Mouse (Mus musculus): ENCODE results near the gene Ankrd34a. TPM values are rescaled to one million over a fixed set of nuclear protein-coding genes. Genes with fewer than 3 reads are reported as not detected.

The Ankrd34a gene
- total and polyA plus RNA-seq, 3 experiments: 0.04 to 0.11 TPM; not detected in 1

- H3K27me3 ChIP-seq (replicated peaks): no peaks in the 10 kb centered on the region
- H3K36me3 ChIP-seq (replicated peaks in 1 of 2; ENCODE audit: control insufficient read depth in 1 of 2, insufficient read depth in 1 of 2, low read length in 1 of 2): no peaks in the 10 kb centered on the region
- in situ Hi-C loops (cut with MboI; ENCODE audit: low pct_ligation_motif_present, low pct_unique_long_range_greater_than_20kb, low sequenced_read_pairs): no loop called here
- no peak overlapping the region for H3K4me3 ChIP-seq (replicated peaks in 1 of 3; ENCODE audit: low read depth in 2 of 3, low read length in 2 of 3, poor library complexity in 1 of 3)
- H3K9ac ChIP-seq (ENCODE audit: insufficient read depth, low read depth): no peak overlapping the region
- no peaks in the 10 kb centered on the region for H3K9me3 ChIP-seq (replicated peaks; ENCODE audit: low read length)
- TF ChIP-seq CTCF (conservative IDR thresholded peaks at IDR 0.05 in 1 of 2, IDR thresholded peaks at IDR 0.05 in 1 of 2; ENCODE audit: low read depth in 2 of 2, low read length in 2 of 2): no peak
- no peak for TF ChIP-seq GABPA (IDR thresholded peaks at IDR 0.05; ENCODE audit: insufficient replicate concordance, low read depth, low read length)
- TF ChIP-seq UBTF (IDR thresholded peaks at IDR 0.05; ENCODE audit: low read depth, low read length): no peak
- no peak for TF ChIP-seq RCOR1 (conservative IDR thresholded peaks at IDR 0.05; ENCODE audit: low read depth, low read length)
- no peaks in the 10 kb centered on the region for H3K79me2 ChIP-seq (replicated peaks; ENCODE audit: control insufficient read depth, extremely low read depth, insufficient read depth, poor library complexity, severe bottlenecking)
- no peak overlapping the region for H3K4me2 ChIP-seq (ENCODE audit: insufficient read depth, low read depth, poor library complexity, severe bottlenecking)
- H3K4me1 ChIP-seq (ENCODE audit: control insufficient read depth in 1 of 2, insufficient read depth in 2 of 2): peaks cover under 1 to 30% of the 10 kb centered on the region in 2 experiments
- H3K27ac ChIP-seq (ENCODE audit: insufficient read depth, low read depth): no peak overlapping the region
- DNase-seq (ENCODE audit: extremely low read depth): no peak
- dilution Hi-C loops (cut with MboI; ENCODE audit: extremely low pct_ligation_motif_present, extremely low pct_unique_long_range_greater_than_20kb, low sequenced_read_pairs): no loop called here
Measured at GRCm38 (mm10) chr3:96569966-96570605, 26.4 kb upstream of the Ankrd34a start.

DNA sequence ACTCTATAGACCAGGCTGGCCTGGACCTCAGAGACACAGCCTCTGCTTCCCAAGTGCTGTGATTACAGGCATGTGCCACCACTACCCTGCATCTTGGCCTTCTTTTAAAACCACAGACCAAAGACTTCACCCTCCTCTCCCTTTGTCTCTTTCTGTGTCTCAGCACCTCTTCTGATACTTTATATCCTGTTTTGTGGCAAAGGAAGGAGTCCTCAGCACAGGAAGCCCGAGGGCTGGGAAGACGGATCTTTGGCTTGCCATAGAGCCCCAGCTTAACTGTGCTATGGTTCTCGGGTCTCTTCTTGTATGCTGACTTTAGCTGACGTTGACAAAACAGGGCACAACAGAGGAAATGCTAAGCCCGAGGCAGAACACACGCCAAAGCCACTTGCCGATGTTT is 25.8 kb upstream of the Ankrd34a start:
- TF ChIP-seq ZMIZ1 (IDR thresholded peaks at IDR 0.05; ENCODE audit: low read depth, low read length) (no peak), GABPA (IDR thresholded peaks at IDR 0.05; ENCODE audit: insufficient replicate concordance, low read depth, low read length) (no peak), EP300 (IDR thresholded peaks at IDR 0.05; ENCODE audit: low read length) (no peak), MAFK (IDR thresholded peaks at IDR 0.05; ENCODE audit: insufficient replicate concordance, low read length) (no peak), SMC3 (IDR thresholded peaks at IDR 0.05; ENCODE audit: low read depth, low read length) (no peak), CHD2 (IDR thresholded peaks at IDR 0.05; ENCODE audit: low read length) (no peak), NRF1 (IDR thresholded peaks at IDR 0.05; ENCODE audit: low read depth, low read length) (no peak), RAD21 (IDR thresholded peaks at IDR 0.05; ENCODE audit: low read depth, low read length) (no peak), TCF12 (IDR thresholded peaks at IDR 0.05; ENCODE audit: low read depth, low read length) (no peak), ZC3H11A (IDR thresholded peaks at IDR 0.05; ENCODE audit: low read depth, low read length) (no peak), SIN3A (IDR thresholded peaks at IDR 0.05; ENCODE audit: low read length) (no peak), ELF1 (IDR thresholded peaks at IDR 0.05; ENCODE audit: low read depth, low read length) (no peak), JUND (conservative IDR thresholded peaks at IDR 0.05; ENCODE audit: low read depth, low read length) (no peak), POLR2AphosphoS2 (IDR thresholded peaks at IDR 0.05; ENCODE audit: low read depth, low read length) (no peak), ZNF384 (IDR thresholded peaks at IDR 0.05; ENCODE audit: low read depth, low read length) (no peak), NELFE (IDR thresholded peaks at IDR 0.05; ENCODE audit: low read depth, low read length) (no peak), CTCF (conservative IDR thresholded peaks at IDR 0.05 in 1 of 2, IDR thresholded peaks at IDR 0.05 in 1 of 2; ENCODE audit: low read depth in 2 of 2, low read length in 2 of 2) (no peak), MAX (IDR thresholded peaks at IDR 0.05; ENCODE audit: low read length) (no peak)
- in situ Hi-C loops (cut with MboI; ENCODE audit: low pct_ligation_motif_present, low pct_unique_long_range_greater_than_20kb, low sequenced_read_pairs) (no loop called here), dilution Hi-C loops (cut with MboI; ENCODE audit: extremely low pct_ligation_motif_present, extremely low pct_unique_long_range_greater_than_20kb, low sequenced_read_pairs) (no loop called here)
- no peaks in the 10 kb centered on the region for H3K9me3 ChIP-seq (replicated peaks; ENCODE audit: low read length)
- no peaks in the 10 kb centered on the region for H3K27me3 ChIP-seq (replicated peaks)
- no peak overlapping the region for H3K9ac ChIP-seq (ENCODE audit: insufficient read depth, low read depth)
- DNase-seq (ENCODE audit: extremely low read depth): no peak
- H3K4me2 ChIP-seq (ENCODE audit: insufficient read depth, low read depth, poor library complexity, severe bottlenecking): no peak overlapping the region
- H3K4me3 ChIP-seq (replicated peaks in 1 of 3; ENCODE audit: low read depth in 2 of 3, low read length in 2 of 3, poor library complexity in 1 of 3): no peak overlapping the region
- H3K79me2 ChIP-seq (replicated peaks; ENCODE audit: control insufficient read depth, extremely low read depth, insufficient read depth, poor library complexity, severe bottlenecking): no peaks in the 10 kb centered on the region
- peaks cover 6 to 34% of the 10 kb centered on the region in 2 experiments for H3K4me1 ChIP-seq (ENCODE audit: control insufficient read depth in 1 of 2, insufficient read depth in 2 of 2)
- H3K27ac ChIP-seq (ENCODE audit: insufficient read depth, low read depth): no peak overlapping the region
- H3K36me3 ChIP-seq (replicated peaks in 1 of 2; ENCODE audit: control insufficient read depth in 1 of 2, insufficient read depth in 1 of 2, low read length in 1 of 2): no peaks in the 10 kb centered on the region

Data from CH12.LX (cell line).